Mouse (Mus musculus) thymus, adult 18-20 months (tissue): ENCODE data around the gene Phf21a.

ENCODE experiments used
- DNase-seq, 2 experiments: peaks; one replicate each; pipeline ENCODE4 v3.0.0; 2022; ENCODE audit warnings: mixed read lengths in 2 of 2

The Phf21a gene

DNA sequence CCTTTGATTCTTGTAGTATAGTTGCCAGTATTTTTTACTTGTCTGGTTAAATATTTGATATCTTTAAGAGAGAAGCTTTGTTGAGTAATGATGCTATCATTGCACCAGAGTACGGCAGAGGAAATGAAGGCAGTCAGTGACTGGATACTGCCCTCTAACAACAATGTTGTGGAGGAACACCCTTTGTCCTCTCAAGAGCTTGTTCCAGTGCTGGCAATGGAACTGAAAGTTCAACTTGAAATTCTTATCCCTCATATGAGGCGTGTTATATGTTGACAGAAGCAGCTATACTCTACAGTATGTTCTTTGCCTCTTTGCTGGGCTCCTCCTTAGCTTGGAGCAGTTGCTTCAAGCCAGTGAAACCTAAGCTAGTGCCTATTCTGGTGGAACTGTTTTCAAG is 147.4 kb downstream of the Phf21a start:
- DNase-seq = no peak

DNA sequence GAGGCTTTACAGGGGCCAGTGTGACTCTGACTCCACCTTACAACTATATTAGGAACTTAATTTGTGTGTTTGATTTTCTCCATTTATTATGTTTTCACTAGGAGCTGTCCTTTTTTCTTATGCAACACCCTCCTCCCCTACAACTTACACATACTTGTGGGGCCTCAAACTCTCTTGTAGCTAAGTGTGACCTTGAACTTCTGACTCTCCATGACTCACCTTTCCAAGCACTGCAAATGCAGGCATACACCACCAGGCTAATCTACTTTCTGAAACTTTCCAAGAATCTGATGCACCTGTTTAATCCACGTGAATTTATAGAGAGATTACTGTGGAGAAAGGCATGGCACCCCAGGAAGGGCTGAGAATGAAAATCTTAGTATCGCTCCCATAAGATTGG is 147.9 kb downstream of the Phf21a start:
- no peak for DNase-seq

GRCm38 (mm10) chr2:92241317-92241716 is 148.4 kb downstream of the Phf21a start:
- DNase-seq = no peak

- DNase-seq = no peak
These were observed 153.2 kb downstream of the Phf21a start for GRCm38 (mm10) chr2:92246112-92246511.

DNA sequence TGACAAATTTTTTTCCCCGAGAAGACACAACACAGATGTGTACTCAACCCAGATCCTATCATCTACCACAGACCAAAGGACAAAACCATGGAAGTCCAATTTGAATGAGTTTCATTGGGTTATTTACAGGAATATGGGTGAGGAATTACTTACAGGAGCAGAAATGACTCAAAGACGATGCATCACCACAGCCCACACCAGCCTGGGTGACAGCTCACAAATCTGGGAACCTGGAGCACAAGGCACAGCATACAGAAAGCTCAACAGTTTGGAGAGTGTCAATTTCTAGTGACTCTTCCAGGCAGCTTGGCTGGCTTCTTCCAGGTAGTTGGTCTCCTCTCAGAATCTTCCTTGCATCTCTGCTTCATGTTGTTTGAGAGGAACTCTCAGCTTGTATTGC is 154.8 kb downstream of the Phf21a start:
- DNase-seq = no peak

- no peak for DNase-seq
These were observed 157.6 kb downstream of the Phf21a start for GRCm38 (mm10) chr2:92250472-92250871.

DNA sequence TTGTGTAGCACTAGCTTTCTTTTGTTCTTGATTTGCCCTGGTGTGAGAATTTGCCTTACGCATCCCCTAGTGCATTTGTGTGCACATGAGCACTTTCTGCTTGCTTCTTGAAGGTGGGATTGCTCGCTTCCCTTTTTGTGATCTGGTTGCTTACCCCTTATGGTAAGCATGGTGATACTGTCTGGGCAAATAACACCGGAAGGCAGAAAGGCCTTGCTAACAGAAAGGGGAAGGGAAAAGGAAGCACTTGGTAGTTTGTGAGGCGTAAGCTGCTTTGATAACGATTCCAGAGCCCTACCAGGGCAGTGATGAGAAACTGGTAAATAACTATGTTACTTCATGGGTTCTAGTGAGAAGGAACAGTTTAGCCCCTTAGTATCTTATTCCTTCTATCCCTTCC is 160.9 kb downstream of the Phf21a start:
- DNase-seq = no peak

DNA sequence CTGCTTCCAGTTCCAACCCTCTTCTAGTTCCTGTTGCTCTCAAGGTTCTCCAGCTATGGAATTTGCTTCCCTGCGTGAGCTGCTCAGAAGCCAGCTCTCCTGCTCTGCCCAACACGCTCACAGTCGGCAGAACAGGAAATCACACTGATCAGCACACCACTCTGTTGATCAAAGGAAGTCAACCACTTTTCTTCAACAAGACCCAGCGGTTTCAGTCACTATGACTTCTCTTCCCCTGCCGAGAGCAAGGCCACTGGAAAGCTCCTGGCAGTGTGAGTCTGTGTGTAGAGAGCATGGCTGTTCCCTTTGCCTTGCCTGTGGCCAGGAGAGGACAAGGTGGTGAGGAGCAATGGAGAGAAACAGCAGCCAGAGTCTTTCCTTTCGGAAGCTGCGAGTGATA is 163.2 kb downstream of the Phf21a start:
- peak; percentile 1 to 23 for DNase-seq

GRCm38 (mm10) chr2:92257372-92257956 is 164.5 kb downstream of the Phf21a start:
- no peak for DNase-seq

- DNase-seq = no peak
These were observed 167.0 kb downstream of the Phf21a start for GRCm38 (mm10) chr2:92259924-92260323.

- DNase-seq = no peak
These were observed 173.2 kb downstream of the Phf21a start for GRCm38 (mm10) chr2:92266100-92266617.

DNA sequence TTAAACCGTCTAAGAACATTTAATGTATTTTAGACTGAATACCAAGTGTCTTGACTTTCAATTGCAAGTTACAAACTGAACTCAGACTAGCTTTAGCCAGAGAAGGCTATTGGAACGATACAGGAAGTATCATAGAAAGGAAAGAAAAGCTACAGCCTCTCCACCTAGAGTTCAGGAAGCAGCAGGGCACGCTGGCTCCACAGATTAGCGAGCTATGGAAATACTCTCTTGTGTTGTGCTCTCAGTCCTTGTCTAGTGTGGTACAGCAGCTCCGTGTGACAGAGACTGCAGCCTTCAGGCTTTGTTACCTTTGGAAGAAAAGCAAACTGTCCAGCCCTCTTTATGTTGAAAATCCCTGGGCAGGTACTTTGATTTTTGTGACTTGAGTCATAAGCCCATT is 176.3 kb downstream of the Phf21a start:
- DNase-seq = no peak

DNA sequence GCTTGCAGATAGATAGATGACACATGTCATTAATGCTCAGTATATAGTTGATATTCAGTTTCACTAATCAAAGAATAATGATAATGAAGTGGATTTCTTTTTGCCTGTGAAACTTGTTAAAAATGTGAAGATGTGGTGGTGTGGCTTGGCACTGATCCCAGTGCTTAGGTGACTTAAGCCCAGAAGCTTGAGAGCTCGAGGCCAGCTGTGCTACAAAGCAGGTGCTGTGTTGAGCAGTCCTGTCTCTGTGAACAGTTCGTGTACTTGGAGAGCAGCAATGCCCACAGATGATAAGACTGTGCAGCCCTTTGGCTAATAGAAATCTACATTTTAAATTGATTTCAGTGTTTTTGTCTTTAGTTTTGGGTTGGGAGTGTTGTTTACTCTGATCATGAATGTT is 179.6 kb downstream of the Phf21a start:
- DNase-seq = no peak

DNA sequence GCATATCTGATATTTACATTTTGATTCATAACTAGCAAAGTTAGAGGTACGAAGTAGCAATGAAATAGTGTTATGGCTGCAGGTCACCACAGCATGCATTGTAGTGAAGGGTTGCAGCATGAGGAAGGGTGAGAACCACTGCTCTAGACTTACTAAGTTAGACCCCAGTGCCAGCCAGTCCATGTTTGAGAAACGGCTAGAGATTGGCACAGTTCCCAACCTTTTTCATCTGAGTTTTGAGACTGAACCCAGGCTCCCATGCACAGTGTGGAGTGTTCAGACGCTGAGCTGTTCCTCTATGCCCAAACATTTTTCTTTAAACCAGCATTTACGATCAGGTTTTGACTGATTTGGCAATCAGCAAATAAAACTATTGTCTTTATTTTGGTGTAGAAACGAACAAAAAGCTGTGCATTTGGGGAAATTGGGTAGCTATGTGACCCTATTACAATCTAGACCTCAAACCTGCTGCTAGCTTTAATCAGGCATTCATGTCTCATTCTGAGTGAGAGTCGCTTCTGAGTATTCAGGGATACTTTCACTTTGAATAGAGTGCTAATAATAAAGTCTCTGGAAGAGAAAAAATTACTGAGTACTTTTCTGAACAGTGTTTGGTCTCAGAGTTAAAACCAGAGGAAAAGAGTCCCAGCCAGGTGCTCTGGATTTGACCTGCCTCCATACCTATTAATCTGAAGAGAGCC is 180.3 kb downstream of the Phf21a start:
- DNase-seq = no peak

GRCm38 (mm10) chr2:92273802-92274183 is 180.9 kb downstream of the Phf21a start:
- DNase-seq = no peak

GRCm38 (mm10) chr2:92277787-92278186 is 184.9 kb downstream of the Phf21a start:
- no peak for DNase-seq

DNA sequence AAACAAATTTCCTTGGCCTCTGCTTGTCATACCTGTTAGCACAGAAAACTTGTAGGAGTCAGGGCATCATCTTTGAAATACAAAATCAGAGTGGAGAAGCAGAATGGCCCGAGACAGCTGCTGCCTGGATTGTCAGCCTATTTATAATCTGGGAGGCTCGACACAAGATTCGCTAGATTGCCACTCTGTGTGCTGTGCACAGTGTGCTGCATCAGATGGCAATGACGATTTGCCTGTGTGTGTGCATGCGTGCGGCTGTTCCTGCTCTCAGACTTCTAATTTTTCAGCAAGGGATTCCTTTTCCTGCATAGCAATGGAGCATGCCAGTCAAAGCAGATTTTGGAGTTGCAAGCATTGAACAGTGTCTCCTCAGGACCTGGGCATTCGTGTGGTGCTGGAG is 185.7 kb downstream of the Phf21a start:
- no peak for DNase-seq

GRCm38 (mm10) chr2:92279398-92279797 is 186.5 kb downstream of the Phf21a start:
- no peak for DNase-seq

DNA sequence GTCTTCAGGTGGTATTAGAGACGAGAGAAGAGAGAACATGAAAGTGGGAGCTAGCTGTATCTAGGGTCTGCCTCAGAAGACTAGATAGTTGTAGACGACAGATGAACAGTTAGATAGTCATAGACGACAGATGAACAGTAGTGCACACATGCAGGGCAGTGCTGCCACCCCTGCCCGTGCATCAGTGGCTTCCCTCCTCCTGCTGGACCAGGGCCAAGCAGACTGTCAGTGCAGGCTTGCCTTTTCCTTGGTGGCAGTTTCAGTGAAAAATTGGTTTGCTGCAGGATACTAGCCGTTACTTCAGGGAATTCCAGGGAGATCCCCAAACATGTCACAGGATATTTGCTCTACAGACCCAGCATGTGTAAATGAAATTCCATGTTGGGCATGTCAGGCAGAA is 192.7 kb downstream of the Phf21a start:
- no peak for DNase-seq

GRCm38 (mm10) chr2:92289335-92289734 is 196.4 kb downstream of the Phf21a start:
- no peak for DNase-seq

DNA sequence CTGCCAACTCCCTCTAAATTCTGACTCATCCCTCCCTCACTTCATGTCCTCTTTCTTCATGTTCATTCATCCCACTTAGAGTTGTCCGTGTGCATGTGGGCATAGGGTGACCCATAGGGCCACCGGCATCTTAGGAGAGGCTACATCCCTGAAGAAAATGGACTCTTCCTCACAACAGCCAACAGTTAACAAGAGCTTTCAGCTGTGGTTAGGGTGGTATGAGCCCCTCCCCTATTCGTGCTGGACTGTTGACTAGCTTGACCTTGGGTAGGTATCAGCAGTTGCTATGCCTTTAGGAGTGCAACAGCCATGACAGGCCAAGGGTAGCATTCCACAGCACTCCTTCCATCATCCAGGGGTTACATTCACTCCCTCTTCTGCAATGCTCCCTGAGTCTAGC is 198.6 kb downstream of the Phf21a start:
- no peak for DNase-seq

DNA sequence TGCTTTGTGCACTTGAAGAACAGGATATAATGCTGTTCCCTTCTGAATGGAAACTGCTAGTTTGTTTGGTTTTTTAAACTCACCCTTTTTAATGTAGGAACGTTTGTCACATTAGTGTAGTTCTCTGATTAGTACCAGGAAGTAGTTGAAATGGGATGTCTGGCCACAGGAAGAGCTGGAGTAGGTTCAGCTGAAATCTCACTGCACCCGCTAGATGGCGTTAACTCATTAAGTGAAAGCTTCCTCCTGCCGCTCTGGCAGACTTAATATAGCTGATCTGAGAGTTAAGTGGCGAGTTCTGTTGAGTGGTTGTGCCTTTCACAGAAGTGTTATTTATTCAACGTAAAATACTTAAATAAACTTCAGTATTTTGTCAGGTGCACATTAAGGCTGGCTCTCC is 203.5 kb downstream of the Phf21a start:
- DNase-seq = peak; percentile 19 to 23

DNA sequence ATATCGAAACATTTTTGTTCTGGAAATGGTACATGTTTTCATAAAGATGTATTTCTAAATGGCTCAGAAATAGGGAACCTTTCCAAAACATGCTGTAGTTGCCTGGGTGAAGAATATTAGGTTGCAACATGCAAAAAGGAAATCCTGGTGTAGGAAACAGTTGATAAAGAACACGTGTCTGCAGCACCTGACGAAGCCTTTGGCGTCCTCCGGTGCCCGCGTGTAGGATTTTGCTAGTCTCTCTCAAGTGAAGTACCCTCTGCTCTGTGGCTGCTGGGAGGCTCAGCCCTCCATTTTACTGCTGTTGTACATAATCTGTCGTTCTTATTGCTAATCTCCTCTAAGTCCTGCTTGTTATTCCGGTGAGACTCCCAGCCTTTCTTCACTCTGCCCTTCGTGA is 207.0 kb downstream of the Phf21a start:
- no peak for DNase-seq

- no peak for DNase-seq
These were observed 209.1 kb downstream of the Phf21a start for GRCm38 (mm10) chr2:92301849-92302607.
